Mouse (Mus musculus): Measurements from ENCODE around the gene Rapgef2.

Gene Rapgef2

DNA sequence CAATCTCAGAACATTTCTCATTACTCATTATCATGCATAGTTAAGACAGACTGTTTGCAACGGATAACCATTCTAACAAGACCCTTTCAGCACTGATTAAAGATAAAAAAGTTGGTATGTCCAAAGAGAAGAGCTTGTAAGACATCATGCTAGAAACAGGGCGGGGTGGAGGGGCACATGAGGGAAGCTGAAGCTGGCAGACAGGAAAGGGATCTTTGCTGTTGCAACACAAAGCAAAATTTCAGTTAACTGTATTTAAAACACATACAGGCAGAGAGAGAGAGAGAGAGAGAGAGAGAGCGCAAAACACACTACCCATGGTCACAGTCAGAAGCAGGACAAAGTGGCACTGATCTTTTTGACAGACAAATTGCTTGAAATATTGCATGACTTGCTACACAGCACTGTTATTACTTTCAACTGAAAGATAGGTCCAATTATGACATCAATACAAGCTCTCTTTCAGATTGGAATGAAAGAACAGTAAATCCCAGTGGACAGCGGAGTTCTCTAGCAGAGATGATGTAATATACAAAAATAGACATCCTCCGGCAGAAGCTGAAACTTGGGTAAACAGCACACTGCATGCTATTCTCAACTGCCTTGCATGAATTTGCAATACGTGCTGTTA, 125.1 kb downstream of the Rapgef2 start:
- peak; percentile 46 for DNase-seq

GRCm38 (mm10) chr3:79158254-79158653, 128.1 kb downstream of the Rapgef2 start:
- no peak for DNase-seq

DNA sequence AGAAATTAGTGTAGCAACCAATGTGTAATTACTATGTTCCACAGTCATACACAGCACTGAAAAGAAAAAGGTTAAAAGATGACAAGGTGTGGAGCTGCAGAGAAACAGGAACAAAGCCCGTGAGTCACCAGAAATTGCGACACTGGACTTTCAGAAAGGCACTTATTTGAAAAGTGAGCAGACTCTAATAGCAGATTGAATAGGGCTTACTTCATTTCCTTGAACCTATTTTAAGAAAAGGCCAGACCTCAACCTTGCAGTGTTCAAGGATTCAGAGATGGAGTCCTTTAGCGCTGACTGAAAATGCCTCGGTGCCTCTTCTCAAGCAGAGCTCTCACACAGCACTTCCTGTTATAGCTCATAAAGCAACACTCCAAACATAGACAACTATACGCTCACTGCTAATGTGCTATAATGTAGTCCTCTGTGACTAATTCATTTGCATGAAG, 133.3 kb downstream of the Rapgef2 start:
- peak; percentile 88 for DNase-seq

- no peak for DNase-seq
Observed at GRCm38 (mm10) chr3:79145407-79146055, 140.8 kb downstream of the Rapgef2 start.

GRCm38 (mm10) chr3:79144672-79145406, 141.5 kb downstream of the Rapgef2 start:
- no peak for DNase-seq

- DNase-seq = no peak
Observed at GRCm38 (mm10) chr3:79144085-79144484, 142.2 kb downstream of the Rapgef2 start.

GRCm38 (mm10) chr3:79139245-79139644, 147.1 kb downstream of the Rapgef2 start:
- peak; percentile 45 for DNase-seq

DNA sequence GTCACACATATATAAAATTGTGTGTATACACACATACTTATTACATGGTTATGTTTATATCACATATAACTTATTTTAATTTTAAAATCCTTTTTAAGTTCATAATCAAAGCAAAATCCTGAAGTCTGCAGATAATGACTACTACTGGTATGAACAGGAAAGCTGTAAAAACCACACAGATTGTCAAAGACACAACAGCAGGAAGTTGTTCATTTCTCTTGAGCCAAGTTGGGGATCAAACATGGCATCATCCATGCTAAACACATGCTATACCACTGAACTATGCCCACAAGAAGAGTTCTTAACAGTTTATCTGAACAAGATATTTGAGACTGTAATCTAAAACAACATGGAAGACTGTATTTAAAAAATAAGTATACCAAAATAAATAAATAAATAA, 147.7 kb downstream of the Rapgef2 start:
- no peak for DNase-seq

DNA sequence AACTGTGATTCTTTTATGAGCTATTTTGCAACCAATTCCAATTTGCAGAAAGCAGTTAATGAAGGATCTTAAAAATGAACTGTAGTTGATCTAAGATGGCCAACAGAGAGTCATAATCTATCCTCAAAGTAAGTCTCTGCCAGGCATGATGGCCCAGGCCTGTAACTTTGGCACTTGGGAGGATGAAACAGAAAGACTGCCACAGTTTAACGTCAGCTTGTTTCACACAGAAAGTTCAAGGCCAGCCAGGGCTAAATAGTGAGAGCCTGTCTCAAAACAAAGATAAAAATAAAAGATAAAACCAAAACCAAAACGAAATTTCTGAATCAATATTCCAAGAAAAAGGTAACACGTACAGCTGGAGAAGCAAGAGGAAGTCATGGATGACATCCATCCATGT, 155.3 kb downstream of the Rapgef2 start:
- no peak for DNase-seq

GRCm38 (mm10) chr3:79129044-79129600, 157.2 kb downstream of the Rapgef2 start:
- DNase-seq = no peak

DNA sequence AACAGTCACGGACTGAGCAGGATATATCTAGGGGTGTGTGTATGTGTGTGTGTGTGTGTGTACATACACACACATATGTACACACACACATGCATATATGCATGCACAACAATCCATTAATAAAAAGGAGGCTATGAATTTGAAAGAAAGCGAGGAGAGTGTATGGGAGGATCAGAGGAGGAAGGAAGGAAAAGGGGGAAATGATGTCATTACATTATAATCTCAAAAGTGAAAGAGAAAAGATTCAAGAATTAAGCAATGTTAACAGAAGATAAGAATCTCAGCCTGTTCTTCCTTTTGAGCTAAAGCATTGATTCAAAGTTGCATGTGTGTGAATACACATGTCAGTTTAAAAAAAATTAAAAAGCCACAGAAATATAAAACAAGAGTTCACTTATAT, 158.5 kb downstream of the Rapgef2 start:
- DNase-seq = no peak

DNA sequence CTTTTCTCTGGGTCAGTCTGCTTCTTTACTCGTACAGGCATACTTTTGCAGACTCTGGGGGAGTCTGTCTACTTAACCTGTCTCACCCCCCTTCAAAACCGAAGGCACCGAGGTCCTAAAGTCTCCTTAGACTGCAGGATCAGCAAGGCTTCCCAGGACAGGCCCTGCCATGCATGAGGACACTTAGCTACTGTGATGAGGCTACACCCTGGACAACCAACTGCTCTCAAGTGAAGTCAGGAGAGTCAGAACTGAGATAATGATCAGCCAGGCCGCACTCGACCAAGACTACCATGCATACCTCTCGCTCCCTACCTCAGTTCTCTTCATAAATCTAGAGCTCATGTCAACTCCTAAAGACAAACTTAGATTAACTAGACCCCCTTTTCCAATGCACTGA, 159.5 kb downstream of the Rapgef2 start:
- DNase-seq = no peak

DNA sequence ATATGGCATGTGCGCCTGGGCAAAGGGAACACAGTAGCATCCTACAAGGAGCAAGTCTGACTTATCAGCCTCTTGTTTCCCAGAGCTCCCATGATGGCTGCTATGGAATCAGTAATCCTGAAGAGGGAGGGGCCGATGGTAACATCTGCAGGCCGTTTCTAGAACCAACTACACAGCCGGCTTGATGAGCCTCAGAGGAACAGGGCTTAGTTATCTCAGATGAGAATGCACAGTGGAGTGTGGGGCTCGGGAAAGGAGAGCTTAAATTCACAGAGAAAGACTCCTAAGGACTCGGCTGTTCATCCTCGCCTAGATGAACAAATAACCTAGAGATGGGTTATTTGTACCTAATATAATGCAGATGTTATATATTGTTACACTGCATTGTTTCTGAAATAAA, 164.9 kb downstream of the Rapgef2 start:
- no peak for DNase-seq

DNA sequence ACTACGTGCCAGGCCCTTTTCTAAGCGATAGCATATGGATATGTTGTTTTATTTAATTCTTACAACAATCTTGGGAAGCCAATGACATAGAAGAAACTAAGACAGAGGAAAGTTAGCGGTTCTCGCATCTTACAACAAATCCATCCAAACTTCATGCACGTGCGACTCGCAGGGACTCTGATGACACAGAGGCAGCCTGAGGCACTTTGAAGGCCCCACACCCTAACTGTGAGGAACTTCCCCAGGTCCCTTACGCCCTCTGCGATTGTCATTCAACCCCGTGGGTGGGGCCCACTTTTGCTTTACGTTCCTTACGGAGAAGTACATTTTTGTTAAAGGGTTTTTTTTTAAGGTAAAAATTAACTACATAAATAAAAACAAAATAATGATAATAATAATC, 166.3 kb downstream of the Rapgef2 start:
- no peak for DNase-seq

DNA sequence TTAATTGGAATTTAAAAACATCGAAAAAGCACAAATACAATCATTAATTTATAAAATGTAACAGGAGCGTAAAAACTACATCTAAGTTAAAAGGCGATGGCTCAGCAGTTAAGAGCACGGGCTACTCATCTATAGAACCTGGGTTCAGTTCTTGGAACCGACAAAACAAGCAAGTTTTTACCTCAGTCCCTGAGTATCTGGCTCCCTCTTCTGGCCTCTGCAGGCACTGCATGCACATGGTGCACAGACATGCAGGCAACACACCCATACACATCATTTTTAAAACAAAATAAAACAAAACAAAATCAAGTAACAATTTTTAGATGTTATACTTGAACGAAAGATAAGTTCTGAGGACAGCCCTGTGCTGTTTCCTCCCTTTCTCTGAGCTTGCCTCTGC, 176.2 kb downstream of the Rapgef2 start:
- DNase-seq = peak; percentile 30

DNA sequence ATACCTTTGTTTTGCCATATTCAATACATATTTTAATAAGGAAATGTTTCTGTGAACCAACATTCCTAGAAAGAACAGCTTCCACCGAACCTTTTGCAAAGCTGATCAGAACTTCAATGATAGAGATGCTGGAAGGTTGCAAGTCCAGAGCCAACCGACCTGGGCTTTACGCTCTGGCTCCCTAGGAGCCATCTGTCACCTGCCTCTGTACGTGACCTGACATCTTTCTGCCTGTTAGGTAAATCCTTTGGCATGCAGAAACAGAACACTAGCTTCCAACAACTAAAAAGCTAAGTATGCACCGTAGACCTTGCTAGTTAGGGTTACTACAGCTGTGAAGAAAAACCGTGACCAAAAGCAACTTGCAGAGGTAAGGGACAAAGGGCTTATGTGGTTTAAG, 178.1 kb downstream of the Rapgef2 start:
- no peak for DNase-seq

DNA sequence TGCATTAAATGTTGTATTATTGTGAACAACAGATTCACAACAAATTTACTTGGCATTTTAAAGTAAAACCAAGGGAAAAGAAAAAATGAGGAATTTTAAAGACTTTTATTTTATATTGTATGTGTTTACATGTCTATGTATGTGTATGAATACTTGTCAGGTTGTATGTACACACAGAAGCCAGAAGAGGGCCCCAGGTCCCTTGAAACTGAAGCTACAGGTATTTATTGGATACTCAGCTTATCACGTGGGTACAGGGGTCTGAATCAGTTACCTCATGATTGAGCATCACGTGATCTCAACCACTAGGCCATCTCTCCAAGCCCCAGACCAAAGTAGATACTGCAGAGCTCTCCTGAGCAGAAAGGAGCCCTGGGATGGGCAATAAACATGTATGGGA, 180.0 kb downstream of the Rapgef2 start:
- no peak for DNase-seq

- no peak for DNase-seq
Observed at GRCm38 (mm10) chr3:79103604-79104003, 182.7 kb downstream of the Rapgef2 start.

DNA sequence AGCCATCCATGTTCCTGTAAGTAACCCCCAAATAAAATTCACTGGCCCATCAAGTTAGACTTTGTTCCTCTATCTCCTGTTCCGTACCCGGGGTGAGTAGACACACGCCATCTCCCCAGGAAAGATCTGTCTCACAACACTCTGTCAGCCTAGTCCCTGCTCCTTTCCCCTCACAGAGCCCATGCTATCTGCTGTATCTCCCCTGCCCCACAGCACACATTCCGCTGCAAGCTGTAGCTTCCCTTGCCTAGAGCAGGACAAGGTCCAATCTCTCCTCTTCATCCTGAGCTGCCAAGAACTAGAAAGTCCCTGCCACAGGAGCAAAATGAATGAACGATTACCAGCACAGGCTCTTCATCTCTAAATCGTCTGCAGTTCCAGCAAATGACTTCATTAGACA, 184.6 kb downstream of the Rapgef2 start:
- no peak for DNase-seq

DNA sequence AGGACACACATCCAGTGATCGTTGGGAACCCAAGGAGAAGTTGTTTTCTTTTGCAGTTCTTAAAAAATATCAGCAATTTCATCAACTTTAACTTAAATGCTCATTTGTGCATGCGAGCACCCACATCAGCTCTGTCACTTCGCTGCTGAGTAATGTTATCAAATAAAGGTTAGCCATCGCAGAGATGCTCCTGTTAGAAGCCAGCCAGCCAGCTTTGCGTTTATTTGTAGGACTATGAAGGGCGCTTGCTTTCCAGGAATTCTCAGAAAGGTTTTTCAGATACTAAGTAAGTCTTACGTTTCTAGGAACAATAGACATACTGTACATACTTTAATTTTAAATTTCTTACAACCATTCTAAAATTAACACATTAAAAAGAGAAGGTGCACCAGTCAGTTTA, 185.5 kb downstream of the Rapgef2 start:
- no peak for DNase-seq

- DNase-seq = no peak
Observed at GRCm38 (mm10) chr3:79089091-79089490, 197.2 kb downstream of the Rapgef2 start.

- DNase-seq = no peak
Observed at GRCm38 (mm10) chr3:79088461-79088860, 197.9 kb downstream of the Rapgef2 start.

DNA sequence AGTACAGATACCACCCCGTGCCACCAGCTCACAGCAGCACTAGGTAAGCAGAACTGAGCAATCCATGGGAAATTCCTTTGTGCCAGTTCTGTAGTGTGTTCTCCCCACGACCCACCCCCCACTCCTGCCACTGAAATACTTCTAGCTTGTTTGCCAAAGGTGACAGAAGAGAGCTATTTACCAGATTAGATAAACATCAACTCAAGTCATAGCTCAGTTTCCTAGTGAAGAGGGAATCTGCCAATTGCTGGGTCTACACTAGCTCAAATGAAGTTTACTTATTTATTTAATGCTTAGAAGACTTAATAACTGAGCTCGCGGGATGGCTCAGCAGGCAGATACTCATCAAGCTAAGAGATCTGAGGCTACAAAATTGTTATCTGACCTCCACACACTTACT, 200.0 kb downstream of the Rapgef2 start:
- DNase-seq = no peak

DNA sequence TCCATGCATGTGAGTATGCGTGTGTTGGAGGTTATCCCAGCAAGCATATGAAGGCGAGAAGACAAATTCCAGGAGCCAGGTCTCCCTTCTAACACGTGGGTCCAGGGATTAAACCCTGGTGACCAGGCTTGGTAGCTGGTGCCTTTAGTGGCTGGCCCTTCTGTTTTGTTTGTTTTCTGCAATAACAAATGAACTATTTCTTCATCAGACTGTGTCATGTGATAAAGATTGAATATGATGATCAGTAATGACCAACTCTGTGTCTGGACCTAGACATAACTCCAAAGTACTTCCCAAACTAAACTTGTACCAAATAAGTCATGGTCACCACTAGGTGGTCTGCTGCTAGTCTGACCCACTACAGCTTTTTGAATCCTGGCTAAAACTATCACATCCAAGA, 202.4 kb downstream of the Rapgef2 start:
- DNase-seq = no peak
